Mouse (Mus musculus): ENCODE data around the gene Mrpl4. TPM values are rescaled to one million over a fixed set of nuclear protein-coding genes. Genes with fewer than 3 reads are reported as not detected.

The Mrpl4 gene
- total RNA-seq, 4 experiments from 2014 or later: 60.1 to 65.7 (median 61.0) TPM

DNA sequence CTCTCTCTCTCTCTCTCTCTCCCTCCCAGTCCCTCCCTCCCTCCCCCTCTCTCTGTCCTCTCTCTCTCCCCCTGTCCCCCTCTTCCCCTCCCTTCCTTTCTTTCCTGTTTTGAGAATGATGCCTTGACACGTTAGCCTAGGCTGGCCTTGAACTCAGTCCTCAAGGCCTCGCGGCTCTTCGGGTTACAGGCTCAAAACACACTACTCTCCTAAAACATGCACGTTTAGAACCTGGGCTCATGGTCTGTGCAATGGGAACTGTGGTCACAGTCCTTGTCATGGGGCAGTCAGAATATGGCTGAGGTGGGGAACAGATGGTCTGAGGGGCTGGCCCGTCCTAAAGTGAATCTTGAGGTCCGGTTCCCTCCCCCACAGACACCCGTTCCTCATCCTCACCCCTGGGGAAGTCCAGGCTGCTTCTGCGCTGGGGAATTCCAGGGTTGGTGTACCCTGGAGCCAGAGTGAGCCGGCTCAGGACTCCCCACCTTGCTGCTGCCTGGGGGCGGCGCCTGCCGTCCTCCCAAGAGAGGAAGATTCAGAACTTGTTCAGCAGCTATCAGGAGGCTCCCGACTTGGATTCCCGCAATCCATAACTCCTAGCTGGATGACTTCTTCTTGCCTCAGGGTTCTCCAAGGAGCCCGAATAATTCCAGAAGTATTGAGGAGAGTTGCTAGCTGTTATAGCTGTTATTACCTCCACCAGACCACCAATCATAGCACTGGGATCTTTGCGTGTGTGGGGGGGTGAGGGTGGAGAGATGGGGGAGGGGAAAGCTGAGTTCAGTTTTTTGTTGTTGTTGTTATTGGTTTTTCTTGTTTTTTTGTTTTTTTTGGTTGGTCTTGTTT lies 14.0 kb downstream of the Mrpl4 start:
- DNase-seq (ENCODE audit: low spot score in 2 of 2): no peak

DNA sequence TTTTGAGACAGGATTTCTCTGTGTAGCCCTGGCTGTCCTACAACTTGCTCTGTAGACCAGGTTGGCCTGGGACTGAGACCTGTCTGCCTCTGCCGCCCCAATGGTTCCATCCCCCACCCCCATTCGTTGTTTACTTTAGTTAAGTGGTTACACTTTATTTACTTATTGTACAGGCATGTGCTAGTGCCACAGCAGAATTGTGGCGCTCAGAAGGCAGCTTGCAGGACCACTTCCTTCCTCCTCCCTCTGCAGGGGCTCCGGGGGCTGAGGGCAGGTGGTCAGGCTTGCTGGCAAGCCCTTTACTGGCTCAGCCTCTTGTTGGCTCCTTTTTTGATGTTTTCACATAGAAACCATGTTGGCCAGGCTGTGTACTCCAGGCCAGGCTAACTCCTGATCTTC lies 14.6 kb downstream of the Mrpl4 start:
- no peak for DNase-seq (ENCODE audit: low spot score in 2 of 2)

DNA sequence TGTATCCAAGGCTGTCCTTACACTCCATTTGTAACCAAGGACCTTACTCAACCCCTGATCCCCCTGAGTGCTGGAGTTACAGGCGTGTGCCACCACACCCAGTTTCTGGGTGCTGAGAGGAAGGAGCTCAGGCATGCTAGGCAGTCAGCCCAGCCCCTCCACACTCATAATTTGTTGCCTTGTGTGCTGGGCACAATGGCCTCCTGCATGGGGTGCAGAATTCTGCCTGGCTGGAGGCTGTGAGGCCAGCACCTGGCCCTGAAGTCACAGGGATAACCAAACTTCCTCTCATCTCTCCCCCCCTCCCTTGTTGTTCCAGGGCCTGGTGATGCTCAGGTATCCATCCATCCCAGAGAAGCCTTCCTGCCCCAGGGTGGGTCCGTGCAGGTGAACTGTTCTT lies 16.1 kb downstream of the Mrpl4 start:
- no peak for DNase-seq (ENCODE audit: low spot score in 2 of 2)

DNA sequence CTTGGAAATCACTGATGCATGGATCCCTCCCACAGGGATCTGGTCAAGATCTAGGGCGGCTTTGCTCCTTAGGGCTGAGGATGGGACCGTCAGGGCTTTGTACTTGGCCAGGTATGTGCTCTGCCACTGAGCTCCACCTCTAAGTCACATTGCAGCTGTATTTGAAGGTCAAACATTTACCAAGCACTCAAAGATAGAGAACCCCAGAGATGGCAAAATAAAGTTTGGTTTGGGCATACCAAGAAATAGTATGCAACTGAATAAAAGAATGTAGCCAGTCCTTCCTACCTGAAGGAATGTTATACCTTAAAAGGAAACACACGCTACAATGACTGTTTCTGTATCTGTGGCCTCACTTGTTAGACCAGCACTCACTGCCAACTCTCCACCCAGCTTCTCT lies 18.8 kb downstream of the Mrpl4 start:
- DNase-seq (ENCODE audit: low spot score in 2 of 2): no peak

DNA sequence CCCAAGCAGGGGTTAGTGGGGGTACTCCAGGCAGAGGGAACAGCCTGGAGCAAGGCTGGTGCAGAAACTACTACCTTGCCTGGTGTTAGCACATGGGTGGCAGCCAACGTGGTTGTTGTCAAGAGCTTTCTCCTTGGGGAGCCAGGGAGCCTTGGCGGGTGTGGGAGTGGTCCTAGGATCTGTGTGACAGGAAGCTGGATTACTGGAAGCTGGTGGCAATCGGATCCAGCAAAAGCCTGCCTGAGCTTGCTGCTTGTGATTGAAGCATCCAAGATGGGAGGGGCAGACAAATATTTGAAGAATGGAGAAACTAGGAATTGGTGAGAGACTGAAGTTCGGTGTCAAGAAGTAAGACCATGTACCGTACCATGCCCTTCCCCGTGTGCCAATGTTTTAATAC lies 19.8 kb downstream of the Mrpl4 start:
- no peak for DNase-seq (ENCODE audit: low spot score in 2 of 2)

DNA sequence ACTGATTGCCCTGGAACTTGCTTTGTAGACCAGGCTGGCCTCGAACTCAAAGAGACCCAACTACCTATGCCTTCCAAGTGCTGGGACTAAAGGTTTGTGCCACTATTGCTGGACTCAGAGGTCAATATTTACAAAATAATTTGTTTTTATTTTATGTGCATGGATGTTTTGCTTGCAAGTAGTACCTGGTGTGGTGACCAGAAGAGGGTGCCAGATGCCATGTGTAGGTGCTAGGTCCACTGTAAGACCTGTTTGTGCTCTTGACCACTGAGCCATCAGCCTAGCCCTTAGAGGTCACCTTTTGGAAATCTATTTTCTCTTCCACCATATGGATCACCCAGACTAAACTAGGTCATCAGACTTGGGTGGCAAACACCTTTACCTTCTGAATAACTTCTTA lies 20.2 kb downstream of the Mrpl4 start:
- DNase-seq (ENCODE audit: low spot score in 2 of 2): no peak

DNA sequence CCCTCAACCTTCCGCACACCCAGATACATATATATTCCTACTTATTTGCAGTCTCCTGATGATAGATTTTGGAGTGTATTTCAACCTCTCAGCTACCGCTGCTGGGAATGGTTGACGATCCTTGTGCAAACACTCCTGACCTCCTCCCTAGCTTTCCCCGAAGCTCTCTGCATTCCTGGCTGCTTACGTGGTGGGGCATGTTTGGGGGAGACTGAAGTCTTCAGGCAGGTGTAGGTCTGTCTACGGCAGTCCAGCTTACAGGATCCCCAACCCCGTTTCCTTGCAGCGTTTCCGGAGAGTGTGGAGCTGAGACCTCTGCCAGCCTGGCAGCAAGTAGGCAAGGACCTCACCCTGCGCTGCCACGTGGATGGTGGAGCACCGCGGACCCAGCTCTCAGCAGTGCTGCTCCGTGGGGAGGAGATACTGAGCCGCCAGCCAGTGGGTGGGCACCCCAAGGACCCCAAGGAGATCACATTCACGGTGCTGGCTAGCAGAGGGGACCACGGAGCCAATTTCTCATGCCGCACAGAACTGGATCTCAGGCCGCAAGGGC lies 22.8 kb downstream of the Mrpl4 start:
- no peak for DNase-seq (ENCODE audit: low spot score in 2 of 2)

DNA sequence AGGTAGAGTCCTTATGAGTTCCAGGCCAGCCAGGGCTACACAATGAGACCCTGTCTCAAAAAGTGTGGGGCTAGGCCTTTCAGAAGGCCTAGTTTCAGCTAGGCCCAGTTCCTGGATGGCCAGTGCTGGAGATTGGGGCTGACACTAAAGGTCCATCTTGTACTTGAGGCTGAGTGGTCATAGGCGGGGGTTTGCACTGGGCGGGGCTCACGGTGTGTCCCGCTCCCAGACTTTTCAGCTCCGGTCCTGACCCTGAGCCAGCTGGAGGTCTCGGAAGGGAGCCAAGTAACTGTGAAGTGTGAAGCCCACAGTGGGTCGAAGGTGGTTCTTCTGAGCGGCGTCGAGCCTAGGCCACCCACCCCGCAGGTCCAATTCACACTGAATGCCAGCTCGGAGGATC lies 24.3 kb downstream of the Mrpl4 start:
- DNase-seq (ENCODE audit: low spot score in 2 of 2): no peak

DNA sequence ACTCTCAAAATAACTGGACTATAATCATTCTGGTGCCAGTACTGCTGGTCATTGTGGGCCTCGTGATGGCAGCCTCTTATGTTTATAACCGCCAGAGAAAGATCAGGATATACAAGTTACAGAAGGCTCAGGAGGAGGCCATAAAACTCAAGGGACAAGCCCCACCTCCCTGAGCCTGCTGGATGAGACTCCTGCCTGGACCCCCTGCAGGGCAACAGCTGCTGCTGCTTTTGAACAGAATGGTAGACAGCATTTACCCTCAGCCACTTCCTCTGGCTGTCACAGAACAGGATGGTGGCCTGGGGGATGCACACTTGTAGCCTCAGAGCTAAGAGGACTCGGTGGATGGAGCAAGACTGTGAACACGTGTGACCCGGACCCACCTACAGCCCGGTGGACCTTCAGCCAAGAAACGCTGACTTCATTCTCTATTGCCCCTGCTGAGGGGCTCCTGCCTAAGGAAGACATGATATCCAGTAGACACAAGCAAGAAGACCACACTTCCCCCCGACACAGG lies 25.3 kb downstream of the Mrpl4 start:
- DNase-seq (ENCODE audit: low spot score in 2 of 2): no peak

DNA sequence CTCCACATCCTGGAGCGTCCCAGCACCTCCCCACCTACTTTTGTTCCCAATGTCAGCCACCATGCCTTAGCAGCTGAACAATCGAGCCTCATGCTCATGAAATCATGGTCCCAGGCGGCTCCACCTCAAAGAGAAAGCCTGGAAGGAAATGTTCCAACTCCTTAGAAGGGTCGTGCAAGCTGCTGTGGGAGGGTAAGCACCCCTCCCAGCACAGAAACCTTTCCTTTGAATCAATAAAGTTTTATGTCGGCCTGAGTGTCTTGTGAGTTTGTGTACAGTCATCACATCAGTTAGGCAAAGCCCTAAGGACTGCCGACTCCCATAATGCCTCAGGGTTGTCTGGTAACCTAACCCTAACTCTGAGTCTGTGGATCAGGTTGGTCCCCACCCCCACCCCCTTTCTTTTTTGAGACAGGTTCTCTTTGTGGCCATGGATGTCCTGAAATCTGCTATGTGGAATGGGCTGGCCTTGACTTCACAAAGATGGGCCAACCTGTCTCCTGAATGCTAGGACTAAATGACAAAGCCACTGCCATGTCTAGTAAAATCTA lies 26.1 kb downstream of the Mrpl4 start:
- no peak for DNase-seq (ENCODE audit: low spot score in 2 of 2)

DNA sequence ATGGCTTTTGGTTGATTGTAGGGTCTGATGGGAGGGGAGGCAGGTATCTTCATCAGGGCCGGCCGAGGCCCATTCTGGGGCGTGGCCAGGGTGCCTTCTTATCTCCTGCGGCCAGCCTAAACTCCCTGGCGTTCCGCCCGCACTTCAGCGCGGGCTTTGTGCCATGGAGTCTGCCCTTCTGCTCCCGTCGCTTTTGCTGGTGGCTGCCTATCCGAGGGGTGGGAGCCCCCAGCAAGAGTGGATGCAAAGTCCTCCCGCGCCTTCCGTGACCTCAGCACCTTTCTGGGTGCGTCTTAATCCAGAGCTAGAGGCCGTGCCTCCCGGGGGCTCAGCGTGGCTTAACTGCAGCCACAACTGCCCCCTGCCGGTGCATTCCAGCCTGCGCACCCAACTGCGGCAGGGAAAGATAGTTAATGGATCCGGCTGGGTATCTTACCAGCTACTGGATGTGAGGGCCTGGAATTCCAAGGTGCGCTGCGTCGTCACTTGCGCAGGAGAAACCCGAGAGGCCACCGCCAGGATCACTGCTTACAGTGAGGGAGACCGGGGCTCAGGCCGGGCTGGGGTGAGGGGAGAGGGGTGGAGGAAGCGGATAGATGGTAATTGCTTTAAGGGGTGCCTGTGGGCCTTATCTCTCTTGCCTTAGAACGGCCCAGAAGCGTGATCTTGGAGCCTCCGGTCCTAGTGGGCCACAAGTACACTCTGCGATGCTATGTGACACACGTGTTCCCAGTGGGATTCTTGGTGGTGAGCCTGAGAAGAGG lies 26.9 kb downstream of the Mrpl4 start, which contains the start of gene Icam4:
Gene Icam4, plus strand, starts transcription at position 83 of the 764 bp plus-strand sequence.
- DNase-seq (ENCODE audit: low spot score in 2 of 2): peak in 1 of 2 experiments; percentile 73

DNA sequence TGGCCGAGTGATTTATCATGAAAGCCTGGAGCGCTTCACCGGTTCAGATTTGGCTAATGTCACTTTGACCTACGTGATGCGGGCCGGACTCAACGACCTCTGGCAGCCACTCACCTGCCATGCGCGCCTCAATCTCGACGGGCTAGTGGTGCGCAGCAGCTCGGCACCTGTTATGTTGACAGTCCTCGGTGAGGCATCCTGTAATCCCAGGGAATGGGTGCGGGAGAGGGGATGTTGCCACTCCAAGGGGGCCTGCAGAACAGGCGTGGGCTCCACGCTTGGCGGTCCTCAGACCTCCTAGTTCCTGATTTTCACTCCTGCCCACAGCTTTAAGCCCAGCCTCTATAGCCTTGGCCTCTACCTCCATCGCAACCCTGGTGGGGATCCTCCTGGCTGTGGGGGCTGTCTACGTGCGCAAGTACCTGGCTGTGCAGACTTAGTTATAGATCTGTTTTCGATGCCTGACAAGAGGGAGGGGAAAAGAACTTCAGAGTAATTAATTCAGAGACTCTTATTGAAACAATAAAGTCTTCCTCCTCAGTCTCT lies 27.6 kb downstream of the Mrpl4 start:
- DNase-seq (ENCODE audit: low spot score in 2 of 2): peak in 1 of 2 experiments; percentile 20

DNA sequence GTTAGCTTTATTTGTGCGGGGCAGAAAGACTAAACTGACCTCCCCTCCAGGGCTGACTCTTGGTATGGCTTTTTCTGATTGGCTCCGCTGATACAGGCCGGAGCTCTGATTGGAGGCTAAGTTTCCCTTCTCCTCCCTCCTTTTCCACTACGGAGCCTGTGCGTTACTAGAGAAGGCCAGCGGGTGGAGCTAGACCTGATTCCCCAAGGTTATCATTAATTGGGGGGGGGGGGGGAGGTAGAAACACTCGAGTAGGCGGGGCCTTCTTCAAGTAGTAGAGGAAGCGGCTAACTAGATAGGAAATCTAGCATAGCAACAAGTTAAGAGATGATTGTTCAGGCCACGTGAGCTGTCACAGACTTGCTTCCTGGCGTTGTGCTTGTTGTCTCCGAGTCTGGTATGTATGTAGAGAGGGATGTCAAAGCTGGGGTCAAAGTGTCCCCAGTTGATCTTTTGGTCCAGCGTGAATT lies 28.3 kb downstream of the Mrpl4 start:
- DNase-seq (ENCODE audit: low spot score in 2 of 2): peak; percentile 83 to 84

DNA sequence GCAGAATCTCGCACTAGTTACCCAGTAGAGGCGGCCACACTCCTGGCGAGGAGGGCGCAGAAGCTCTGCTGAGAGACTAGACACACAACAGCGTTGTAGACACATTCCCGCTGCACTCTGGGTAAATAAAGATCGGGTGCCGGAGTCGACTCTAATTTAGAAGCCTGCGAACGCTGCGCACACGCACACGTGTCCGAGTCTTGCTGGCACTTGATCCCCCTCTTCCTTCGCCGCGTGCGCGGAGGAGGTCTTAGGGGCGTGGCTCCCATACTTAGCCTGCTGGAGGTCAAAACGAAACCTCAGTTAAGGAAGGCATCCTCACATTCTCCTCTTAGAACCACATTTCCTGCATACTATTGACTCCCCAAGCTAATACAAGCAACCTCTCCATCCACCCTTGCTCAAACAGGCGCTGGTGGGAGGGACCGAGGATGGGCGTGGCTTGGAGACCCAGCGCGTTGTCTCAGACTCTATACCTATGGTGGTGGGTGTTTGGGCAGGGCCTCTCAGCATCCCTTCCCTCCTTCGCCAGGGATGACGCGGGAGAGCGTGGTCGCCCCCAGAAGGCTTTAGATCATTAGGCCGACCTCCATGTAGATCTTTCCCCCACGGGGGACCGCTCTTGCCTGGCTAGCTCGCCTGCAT lies 28.8 kb downstream of the Mrpl4 start:
- peak; percentile 80 to 84 for DNase-seq (ENCODE audit: low spot score in 2 of 2)

DNA sequence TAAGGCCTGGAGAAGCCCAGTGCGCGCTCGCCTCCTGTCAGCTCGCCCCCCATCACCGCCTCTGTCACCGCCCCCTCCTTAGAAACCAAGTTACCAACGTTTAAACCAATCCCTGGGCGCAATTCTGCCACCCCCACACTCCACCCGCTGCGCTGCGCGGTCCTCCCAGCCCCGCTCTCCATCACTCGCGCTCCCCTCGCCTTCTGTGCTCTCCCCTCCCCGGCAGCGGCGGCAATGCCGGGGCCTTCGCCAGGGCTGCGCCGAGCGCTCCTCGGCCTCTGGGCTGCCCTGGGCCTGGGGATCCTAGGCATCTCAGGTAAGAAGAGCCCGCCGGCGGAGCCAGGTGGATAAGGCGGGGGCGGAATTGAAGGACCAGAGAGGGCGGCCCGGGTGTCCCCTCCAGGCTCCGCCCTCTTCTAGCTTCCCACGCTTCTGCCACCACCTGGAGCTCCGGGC lies 29.4 kb downstream of the Mrpl4 start, which contains the start of gene Icam5:
Gene Icam5, plus strand, starts transcription at position 178 of the 456 bp plus-strand sequence.
- peak; percentile 83 to 87 for DNase-seq (ENCODE audit: low spot score in 2 of 2)

DNA sequence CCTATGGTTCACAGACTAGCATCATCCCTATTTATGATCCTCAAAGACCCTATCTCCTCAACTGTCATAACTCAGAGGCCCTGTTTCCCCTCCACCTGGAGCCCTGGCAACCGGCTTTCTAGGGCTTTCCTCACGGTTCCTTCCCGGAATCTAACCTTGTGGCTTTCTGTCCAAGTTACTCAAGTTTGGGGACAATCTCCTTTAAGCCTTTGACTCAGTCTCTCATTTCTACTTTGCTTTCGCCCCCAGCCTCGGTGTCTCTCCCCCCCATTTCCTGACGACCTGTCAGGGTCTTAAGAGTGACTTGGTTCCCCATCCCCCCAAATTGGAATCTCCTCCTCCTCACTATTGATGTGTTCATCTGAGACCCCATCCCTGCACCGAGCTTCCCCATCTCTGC lies 30.0 kb downstream of the Mrpl4 start:
- no peak for DNase-seq (ENCODE audit: low spot score in 2 of 2)

DNA sequence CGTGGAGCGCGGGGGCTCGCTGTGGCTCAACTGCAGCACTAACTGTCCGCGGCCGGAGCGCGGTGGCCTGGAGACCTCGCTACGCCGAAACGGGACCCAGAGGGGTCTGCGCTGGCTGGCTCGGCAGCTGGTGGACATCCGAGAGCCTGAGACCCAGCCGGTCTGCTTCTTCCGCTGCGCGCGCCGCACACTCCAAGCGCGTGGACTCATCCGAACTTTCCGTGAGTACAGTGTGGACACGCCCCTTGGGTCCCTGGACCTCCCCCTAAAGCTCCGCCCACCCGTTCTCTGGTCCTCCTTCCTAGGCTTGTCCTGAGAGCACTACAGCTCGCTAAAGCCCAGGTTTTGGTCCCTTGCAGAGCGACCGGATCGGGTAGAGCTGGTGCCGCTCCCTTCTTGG lies 30.6 kb downstream of the Mrpl4 start:
- peak in 1 of 2 experiments; percentile 70 for DNase-seq (ENCODE audit: low spot score in 2 of 2)

DNA sequence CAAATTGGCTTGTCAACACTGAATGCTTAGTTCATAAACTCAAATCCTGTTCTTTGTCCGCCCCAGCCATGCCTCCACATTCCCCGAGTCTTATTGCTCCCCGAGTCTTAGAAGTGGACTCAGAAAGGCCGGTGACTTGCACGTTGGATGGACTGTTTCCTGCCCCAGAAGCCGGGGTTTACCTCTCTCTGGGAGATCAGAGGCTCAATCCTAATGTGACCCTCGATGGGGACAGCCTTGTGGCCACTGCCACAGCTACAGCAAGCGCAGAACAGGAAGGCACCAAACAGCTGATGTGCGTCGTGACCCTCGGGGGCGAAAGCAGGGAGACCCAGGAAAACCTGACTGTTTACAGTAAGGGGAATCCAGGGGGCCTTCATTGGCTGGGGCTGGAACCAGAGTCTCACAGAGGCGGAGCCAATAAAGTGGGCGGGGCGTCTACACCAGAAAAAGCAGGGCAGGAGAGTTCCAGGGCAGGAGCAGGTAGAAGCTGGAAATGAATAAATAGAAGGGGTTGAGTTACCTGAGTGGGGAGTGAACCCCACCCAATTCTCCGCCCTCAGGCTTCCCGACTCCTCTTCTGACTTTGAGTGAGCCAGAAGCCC lies 32.0 kb downstream of the Mrpl4 start:
- DNase-seq (ENCODE audit: low spot score in 2 of 2): no peak

DNA sequence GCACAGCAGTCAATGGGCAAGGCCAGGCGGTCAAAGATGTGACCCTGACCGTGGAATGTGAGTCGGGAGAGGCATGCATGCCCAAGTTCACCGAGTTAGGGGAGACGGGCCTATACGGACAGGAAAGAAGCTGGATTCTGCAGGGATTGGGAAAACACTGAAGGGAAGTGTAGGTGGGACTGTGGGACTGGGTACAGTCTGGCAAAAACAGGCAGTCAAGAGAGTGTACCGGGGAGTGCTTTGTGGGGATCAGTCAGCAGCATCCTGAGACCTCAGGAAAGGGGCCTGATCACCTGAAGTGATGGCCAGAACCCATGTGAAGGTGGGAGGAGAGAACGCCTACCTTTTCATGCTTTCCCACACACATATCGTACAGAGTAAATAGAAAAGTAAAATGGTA lies 33.0 kb downstream of the Mrpl4 start:
- DNase-seq (ENCODE audit: low spot score in 2 of 2): no peak

DNA sequence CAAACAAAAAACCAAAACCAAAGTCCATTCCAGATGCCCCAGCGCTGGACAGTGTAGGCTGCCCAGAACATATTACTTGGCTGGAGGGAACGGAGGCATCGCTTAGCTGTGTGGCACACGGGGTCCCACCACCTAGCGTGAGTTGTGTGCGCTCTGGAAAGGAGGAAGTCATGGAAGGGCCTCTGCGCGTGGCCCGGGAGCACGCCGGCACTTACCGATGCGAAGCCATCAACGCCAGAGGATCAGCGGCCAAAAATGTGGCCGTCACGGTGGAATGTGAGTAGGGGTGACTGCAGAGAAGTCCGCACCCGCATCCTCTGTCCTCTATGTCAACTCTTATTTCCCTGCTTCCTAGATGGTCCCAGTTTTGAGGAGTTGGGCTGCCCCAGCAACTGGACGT lies 33.6 kb downstream of the Mrpl4 start:
- DNase-seq (ENCODE audit: low spot score in 2 of 2): no peak

Measured in layer of hippocampus, adult 8-10 months (tissue).